Mouse (Mus musculus) small intestine, adult 2 months (tissue): ENCODE data around the gene Rps15. TPM values are rescaled to one million over a fixed set of nuclear protein-coding genes. Genes with fewer than 3 reads are reported as not detected.

Experiments used
- H3K27ac ChIP-seq: fragments of 200-500 bp; 2 replicates; pipeline ENCODE4 v1.5.1; 2012; ENCODE audit warnings: low read depth, low read length, control low read depth, inconsistent platforms; ENCODE audit not compliant: insufficient read depth
- H3K27me3 ChIP-seq: fragments of 200-500 bp; 2 replicates; pipeline ENCODE4 v1.6.1; 2012; ENCODE audit warnings: mild to moderate bottlenecking, moderate library complexity, low read length, inconsistent platforms; ENCODE audit not compliant: control insufficient read depth, insufficient read depth
- H3K36me3 ChIP-seq: fragments of 200-500 bp; 2 replicates; pipeline ENCODE4 v1.6.1; 2012; ENCODE audit warnings: mild to moderate bottlenecking, low read length, control low read depth, inconsistent platforms; ENCODE audit not compliant: control insufficient read depth, insufficient read depth
- H3K4me1 ChIP-seq: fragments of 200-500 bp; 2 replicates; pipeline ENCODE4 v1.6.1; 2012; ENCODE audit warnings: low read length, inconsistent platforms, mixed read lengths; ENCODE audit not compliant: control insufficient read depth, insufficient read depth, insufficient read length
- H3K4me3 ChIP-seq: fragments of 200-500 bp; 2 replicates; pipeline ENCODE4 v1.5.1; 2012; ENCODE audit warnings: low read depth, mild to moderate bottlenecking, control low read depth, inconsistent platforms, low read length, moderate library complexity
- CTCF ChIP-seq: fragments of 200-500 bp; IDR thresholded peaks from 2 replicates; pipeline ENCODE4 v1.5.1; 2012; ENCODE audit warnings: low read depth, mild to moderate bottlenecking, control low read depth, inconsistent platforms, low read length, moderate library complexity, mixed read lengths; ENCODE audit not compliant: insufficient replicate concordance, insufficient read length; ENCODE audit errors: extremely low read depth
- POLR2A ChIP-seq: fragments of 200-500 bp; IDR thresholded peaks from 2 replicates; pipeline ENCODE4 v1.6.1; 2012; ENCODE audit warnings: low read depth, mild to moderate bottlenecking, control low read depth, inconsistent platforms, low read length, moderate library complexity
- WGBS: fragments of 180-500 bp; shearing (Covaris S2); methylation state at CpG from one replicate; pipeline ENCODE4 v1.1.7; 2018; 5-methylcytosine and 5-hydroxymethylcytosine counted together
- polyA plus RNA-seq: library from polyadenylated mRNA; depleted of rRNA; stranded (reverse); fragments of >200 nt; gene quantifications from 2 replicates; pipeline ENCODE4 v1.2.3, GENCODE M21; 2012

Rps15 gene
- polyA plus RNA-seq, 1 experiment: 887 TPM

GRCm38 (mm10) chr10:80324120-80325037, 32.1 kb downstream of the Rps15 start:
- Histone ChIP-seq H3K27me3 (no peaks in the 10 kb centered on the region), H3K4me1 (peaks cover 33% of the 10 kb centered on the region), H3K36me3 (no peaks in the 10 kb centered on the region), H3K4me3 (no peak overlapping the region), H3K27ac (peak overlapping the region; percentile 45)
- TF ChIP-seq POLR2A: no peak
- no peak for TF ChIP-seq CTCF
- WGBS: 67% methylated on average over 17 of the region's 17 CpGs

GRCm38 (mm10) chr10:80325045-80325444, 32.8 kb downstream of the Rps15 start:
- H3K36me3 ChIP-seq: no peaks in the 10 kb centered on the region
- H3K27ac ChIP-seq: no peak overlapping the region
- WGBS: 86% methylated on average over 21 of the region's 21 CpGs
- no peaks in the 10 kb centered on the region for H3K27me3 ChIP-seq
- peaks cover 30% of the 10 kb centered on the region for H3K4me1 ChIP-seq
- no peak for TF ChIP-seq CTCF
- no peak overlapping the region for H3K4me3 ChIP-seq

- peak within 1 kb of the TSS; percentile 97 for H3K27ac ChIP-seq
- peak within 1 kb of the TSS; percentile 87 for H3K4me3 ChIP-seq
- peaks cover 7% of the 10 kb centered on the region for H3K36me3 ChIP-seq
- peaks cover 30% of the 10 kb centered on the region for H3K4me1 ChIP-seq
- WGBS: 3% methylated on average over 36 of the region's 36 CpGs
- H3K27me3 ChIP-seq: no peaks in the 10 kb centered on the region
- TF ChIP-seq POLR2A (no peak), CTCF (no peak)
Observed at GRCm38 (mm10) chr10:80329273-80330081, 37.2 kb downstream of the Rps15 start, which contains the start of the genes Pcsk4 and Reep6. TSS of gene Pcsk4 (minus strand) at chr10:80329498. TSS of gene Reep6 (plus strand) at chr10:80329953.

- Histone ChIP-seq H3K36me3 (peaks cover 12% of the 10 kb centered on the region), H3K4me1 (peaks cover 24% of the 10 kb centered on the region), H3K27ac (peak overlapping the region; percentile 97), H3K27me3 (no peaks in the 10 kb centered on the region), H3K4me3 (peak overlapping the region; percentile 87)
- under 1% methylated on average over 39 of the region's 41 CpGs for WGBS
- TF ChIP-seq POLR2A (peak; percentile 74), CTCF (no peak)
Observed at GRCm38 (mm10) chr10:80330084-80330483, 37.8 kb downstream of the Rps15 start.

- peak overlapping the region; percentile 87 for H3K4me3 ChIP-seq
- no peaks in the 10 kb centered on the region for H3K27me3 ChIP-seq
- WGBS: 17% methylated on average over 2 of the region's 2 CpGs
- peaks cover 22% of the 10 kb centered on the region for H3K4me1 ChIP-seq
- H3K27ac ChIP-seq: peak overlapping the region; percentile 97
- H3K36me3 ChIP-seq: peaks cover 20% of the 10 kb centered on the region
- TF ChIP-seq POLR2A (no peak), CTCF (no peak)
Observed at GRCm38 (mm10) chr10:80330888-80331287, 38.6 kb downstream of the Rps15 start.

- Histone ChIP-seq H3K27me3 (no peaks in the 10 kb centered on the region), H3K4me3 (peak overlapping the region; percentile 87), H3K27ac (peak overlapping the region; percentile 97), H3K4me1 (peaks cover 22% of the 10 kb centered on the region), H3K36me3 (peaks cover 28% of the 10 kb centered on the region)
- peak; percentile 5; the same call in 1 of the 2 replicates for TF ChIP-seq CTCF
- TF ChIP-seq POLR2A: peak; percentile 12; the same call in 1 of the 2 replicates
- WGBS: 21% methylated on average over 10 of the region's 10 CpGs
Observed at GRCm38 (mm10) chr10:80331636-80332524, 39.6 kb downstream of the Rps15 start.
